30 mouse cellular contexts compared by ENCODE assay signal in the genomic region with DNA sequence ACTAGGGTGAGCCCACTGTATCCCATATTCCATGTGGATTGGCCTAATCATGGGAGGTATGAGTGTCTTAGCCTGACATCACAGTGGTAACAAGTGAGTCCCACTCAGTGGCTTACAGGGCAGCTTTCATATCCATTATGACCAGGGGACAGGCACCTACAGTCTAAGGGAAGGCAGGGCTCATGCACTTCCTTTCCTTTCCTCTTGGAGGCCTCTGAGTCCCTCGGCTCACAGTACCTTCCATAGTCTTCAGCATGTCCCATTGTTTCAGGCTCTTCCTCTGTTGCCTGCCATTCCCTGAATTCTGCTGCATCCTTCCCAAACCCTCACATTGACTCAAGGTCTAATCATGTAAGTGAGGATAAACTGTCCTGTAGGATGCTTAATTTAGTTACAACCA.
DNase-seq lines count a peak whose midpoint lies in the region; ATAC-seq and TF ChIP-seq lines count a peak whose summit lies in the region.
"Had no signal": no experiment of that assay in that cellular context is flagged by ENCODE, and none has a peak within 500 bp of the region (broad histone marks: within the 10 kb centered on the region; RNA-seq: fewer than 3 reads in every experiment).

No protein-coding gene starts in this region.

- WGBS in intestine, postnatal 0 days, result 78% methylated on average over 1 of the region's 1 CpGs
- 64% methylated on average over 1 of the region's 1 CpGs for WGBS in intestine, embryonic 15.5 days
- 58% methylated on average over 1 of the region's 1 CpGs for WGBS in lung, postnatal 0 days
- 68% methylated on average over 1 of the region's 1 CpGs for whole genome bisulfite sequencing in heart, embryonic 10.5 days

- ATAC-seq in intestine, postnatal 0 days, result no peak
- ATAC-seq in intestine, embryonic 15.5 days, result no peak
- ATAC-seq in lung, postnatal 0 days, result no peak
- ATAC-seq in common myeloid progenitor, adult 5-6 weeks (replicated peaks; ENCODE audit: low read depth, poor library complexity, severe bottlenecking), result peak; percentile 35; the same call in 1 of the 2 replicates
- ATAC-seq: forebrain, embryonic 14.5 days; hindbrain, embryonic 16.5 days; midbrain, embryonic 15.5 days had no signal

- no peaks in the 10 kb centered on the region for H3K27me3 ChIP-seq in intestine, postnatal 0 days (replicated peaks; ENCODE audit: control insufficient read depth, insufficient read depth, low read length)
- H3K27me3 ChIP-seq in intestine, embryonic 15.5 days (replicated peaks), result no peaks in the 10 kb centered on the region
- H3K27me3 ChIP-seq in lung, postnatal 0 days (replicated peaks; ENCODE audit: insufficient read depth, low read length), result no peaks in the 10 kb centered on the region
- no peaks in the 10 kb centered on the region for H3K27me3 ChIP-seq in heart, embryonic 10.5 days (ENCODE audit: insufficient read depth, poor library complexity, severe bottlenecking)
- H3K27me3 ChIP-seq: embryonic facial prominence, embryonic 12.5 days; heart, embryonic 15.5 days; limb, embryonic 15.5 days; liver, embryonic 15.5 days; midbrain, embryonic 15.5 days; neural tube, embryonic 15.5 days had no signal

- H3K4me3 ChIP-seq in intestine, postnatal 0 days (ENCODE audit: low read depth, low read length), result no peak overlapping the region
- no peak overlapping the region for H3K4me3 ChIP-seq in intestine, embryonic 15.5 days (replicated peaks)
- no peak overlapping the region for H3K4me3 ChIP-seq in lung, postnatal 0 days (ENCODE audit: low read depth, low read length)
- H3K4me3 ChIP-seq in heart, embryonic 10.5 days, result no peak overlapping the region
- H3K4me3 ChIP-seq: embryonic facial prominence, embryonic 12.5 days; gastrocnemius, adult 2 months; heart, embryonic 15.5 days; limb, embryonic 10.5 days; limb, embryonic 15.5 days; liver, embryonic 15.5 days; midbrain, embryonic 10.5 days; midbrain, embryonic 15.5 days; neural tube, embryonic 15.5 days had no signal

- no peak overlapping the region for H3K27ac ChIP-seq in intestine, postnatal 0 days (ENCODE audit: low read depth, low read length)
- no peak overlapping the region for H3K27ac ChIP-seq in intestine, embryonic 15.5 days
- no peak overlapping the region for H3K27ac ChIP-seq in lung, postnatal 0 days (ENCODE audit: low read length)
- no peak overlapping the region for H3K27ac ChIP-seq in heart, embryonic 10.5 days
- H3K27ac ChIP-seq: embryonic facial prominence, embryonic 12.5 days; gastrocnemius, adult 2 months; heart, embryonic 15.5 days; limb, embryonic 10.5 days; limb, embryonic 15.5 days; liver, embryonic 15.5 days; macrophage; midbrain, embryonic 10.5 days; midbrain, embryonic 15.5 days; neural tube, embryonic 15.5 days had no signal

- no peaks in the 10 kb centered on the region for H3K9me3 ChIP-seq in intestine, postnatal 0 days (ENCODE audit: control insufficient read depth)
- no peaks in the 10 kb centered on the region for H3K9me3 ChIP-seq in intestine, embryonic 15.5 days
- H3K9me3 ChIP-seq in lung, postnatal 0 days (ENCODE audit: low read length), result no peaks in the 10 kb centered on the region
- H3K9me3 ChIP-seq in heart, embryonic 10.5 days, result no peaks in the 10 kb centered on the region
- H3K9me3 ChIP-seq: embryonic facial prominence, embryonic 12.5 days; heart, embryonic 15.5 days; limb, embryonic 10.5 days; limb, embryonic 15.5 days; liver, embryonic 15.5 days; midbrain, embryonic 10.5 days; midbrain, embryonic 15.5 days; neural tube, embryonic 15.5 days had no signal

- no peaks in the 10 kb centered on the region for H3K36me3 ChIP-seq in intestine, postnatal 0 days (ENCODE audit: control insufficient read depth, insufficient read depth)
- H3K36me3 ChIP-seq in intestine, embryonic 15.5 days, result no peaks in the 10 kb centered on the region
- H3K36me3 ChIP-seq in lung, postnatal 0 days (ENCODE audit: insufficient read depth, low read length), result no peaks in the 10 kb centered on the region
- no peaks in the 10 kb centered on the region for H3K36me3 ChIP-seq in heart, embryonic 10.5 days
- H3K36me3 ChIP-seq: embryonic facial prominence, embryonic 12.5 days; heart, embryonic 15.5 days; limb, embryonic 10.5 days; limb, embryonic 15.5 days; liver, embryonic 15.5 days; midbrain, embryonic 10.5 days; midbrain, embryonic 15.5 days; neural tube, embryonic 15.5 days had no signal

- no peak overlapping the region for H3K4me2 ChIP-seq in intestine, postnatal 0 days (replicated peaks; ENCODE audit: low read depth)
- no peak overlapping the region for H3K4me2 ChIP-seq in intestine, embryonic 15.5 days (replicated peaks)
- no peak overlapping the region for H3K4me2 ChIP-seq in lung, postnatal 0 days (replicated peaks; ENCODE audit: low read depth, low read length)
- H3K4me2 ChIP-seq: embryonic facial prominence, embryonic 12.5 days; heart, embryonic 15.5 days; limb, embryonic 15.5 days; liver, embryonic 15.5 days; midbrain, embryonic 15.5 days; neural tube, embryonic 15.5 days had no signal

- DNase-seq in lung, postnatal 0 days (ENCODE audit: low spot score), result no peak
- DNase-seq in lung, adult 18-20 months, result no peak
- no peak for DNase-seq in heart, embryonic 10.5 days (ENCODE audit: low spot score)
- DNase-seq in left cerebral cortex, adult 9 months (ENCODE audit: low spot score in 2 of 2), result no peak
- DNase-seq: adrenal gland, postnatal 10 days; cerebellum, adult 9-10 months; cerebellum, postnatal 36 days; embryo, embryonic 11 days; gastrocnemius, adult 2 months; gastrocnemius, postnatal 36 days; kidney, postnatal 25 days; layer of hippocampus, postnatal 36 days; retina, postnatal 1 day; right cerebral cortex, postnatal 14 days; thymus, adult 18-20 months; thymus, postnatal 4 days had no signal

- TF ChIP-seq EP300 in lung, postnatal 0 days (IDR thresholded peaks at IDR 0.05), result no peak

- no peak overlapping the region for H3K9ac ChIP-seq in intestine, postnatal 0 days (ENCODE audit: low read depth, low read length)
- H3K9ac ChIP-seq in intestine, embryonic 15.5 days, result no peak overlapping the region
- no peak overlapping the region for H3K9ac ChIP-seq in lung, postnatal 0 days (replicated peaks; ENCODE audit: low read depth)
- H3K9ac ChIP-seq: embryonic facial prominence, embryonic 12.5 days; heart, embryonic 15.5 days; limb, embryonic 15.5 days; liver, embryonic 15.5 days; midbrain, embryonic 15.5 days; neural tube, embryonic 15.5 days had no signal

- no peaks in the 10 kb centered on the region for H3K4me1 ChIP-seq in intestine, postnatal 0 days (replicated peaks; ENCODE audit: control insufficient read depth, insufficient read depth, low read length)
- H3K4me1 ChIP-seq in intestine, embryonic 15.5 days (replicated peaks), result no peaks in the 10 kb centered on the region
- H3K4me1 ChIP-seq in lung, postnatal 0 days (ENCODE audit: insufficient read depth, low read depth, low read length), result no peaks in the 10 kb centered on the region
- no peaks in the 10 kb centered on the region for H3K4me1 ChIP-seq in heart, embryonic 10.5 days
- H3K4me1 ChIP-seq: embryonic facial prominence, embryonic 12.5 days; heart, embryonic 15.5 days; limb, embryonic 10.5 days; limb, embryonic 15.5 days; liver, embryonic 15.5 days; midbrain, embryonic 10.5 days; midbrain, embryonic 15.5 days; neural tube, embryonic 15.5 days had no signal

- TF ChIP-seq CTCF in intestine, postnatal 0 days (IDR thresholded peaks at IDR 0.05; ENCODE audit: low read depth), result peak; percentile 55
- TF ChIP-seq CTCF in lung, postnatal 0 days (IDR thresholded peaks at IDR 0.05), result peak; percentile 32
